Mouse (Mus musculus): Measurements from ENCODE around the gene H2-K1. TPM values are rescaled to one million over a fixed set of nuclear protein-coding genes. Genes with fewer than 3 reads are reported as not detected.
A peak's percentile ranks its signal among the peaks of the same experiment; 100 is the strongest.
"Not testable (repeated sequence)": the region's sequence is repeated elsewhere in the genome, so short reads cannot be mapped to it uniquely, and the experiment has no call there.

Gene H2-K1
- polyA plus RNA-seq, 1 experiment from 2014 or later: 79.5 TPM

DNA sequence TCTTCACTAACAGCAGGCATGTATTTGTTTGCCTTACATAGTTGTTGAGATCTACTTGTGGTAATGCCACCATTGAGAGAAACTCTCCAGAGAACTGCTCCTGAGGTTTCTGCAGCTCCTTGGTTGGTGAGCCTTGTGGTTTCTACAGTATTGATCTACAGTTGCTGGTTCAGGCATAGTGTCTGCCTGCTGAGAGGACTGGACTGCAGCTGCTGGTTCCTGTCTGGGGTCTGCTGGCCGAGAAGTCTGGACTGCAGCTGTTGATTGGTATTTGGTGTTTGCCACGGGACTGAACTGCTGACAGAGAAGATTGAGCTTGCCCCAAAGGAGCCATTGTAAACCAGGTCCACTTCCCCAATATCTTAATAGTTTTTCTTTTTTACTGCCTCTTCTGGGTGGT, 6.4 kb upstream of the H2-K1 start:
- no peak for ATAC-seq
- in situ Hi-C loops (cut with MboI; ENCODE audit: low pct_unique_long_range_greater_than_20kb): no loop called here
- peaks cover 33% of the 10 kb centered on the region for H3K27me3 ChIP-seq
- ChIA-PET POLR2A (no interaction called here), CTCF (interaction anchor here (1.7 kb wide), 1 partner anchor 14 kb away, joined by 5 read pairs; no protein-coding TSS in a partner anchor)
- no peak for DNase-seq (ENCODE audit: low read depth, low spot score)
- no peak for TF ChIP-seq CTCF (IDR thresholded peaks at IDR 0.05)

DNA sequence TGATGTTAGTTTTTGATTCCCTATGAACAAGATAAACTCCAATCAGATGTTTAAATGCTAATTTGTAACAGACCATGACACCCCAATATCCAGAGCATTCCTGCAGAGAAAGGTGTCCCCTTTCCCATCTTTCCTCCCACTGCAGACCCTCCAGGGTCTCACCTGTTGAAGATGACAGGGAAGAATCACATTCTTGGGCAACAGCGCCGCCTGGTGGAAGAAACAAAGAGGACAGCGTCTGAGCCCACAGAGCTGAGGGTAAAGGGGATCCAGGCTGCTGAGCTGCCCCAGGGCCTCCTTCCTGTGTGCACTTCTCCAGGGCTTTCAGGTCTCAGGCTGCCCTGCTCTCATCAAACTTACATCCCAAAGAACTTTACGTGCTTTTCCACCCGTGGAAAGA, 3.3 kb upstream of the H2-K1 start:
- TF ChIP-seq CTCF (IDR thresholded peaks at IDR 0.05): peak; percentile 67
- no peak for DNase-seq (ENCODE audit: low read depth, low spot score)
- ChIA-PET POLR2A (interaction anchor here (0.6 kb wide), 1 partner anchor 30 kb away, joined by 3 read pairs; no protein-coding TSS in a partner anchor), CTCF (interaction anchor here (0.9 to 2.0 kb wide), 5 partner anchors 8 to 40 kb away, joined by 3 to 7 read pairs (median 4); no protein-coding TSS in a partner anchor)
- in situ Hi-C loops (cut with MboI; ENCODE audit: low pct_unique_long_range_greater_than_20kb): loop anchor here (5.0 kb wide), 1 partner anchor 36 kb away; no protein-coding TSS in a partner anchor
- no peak for ATAC-seq
- peaks cover 33% of the 10 kb centered on the region for H3K27me3 ChIP-seq

DNA sequence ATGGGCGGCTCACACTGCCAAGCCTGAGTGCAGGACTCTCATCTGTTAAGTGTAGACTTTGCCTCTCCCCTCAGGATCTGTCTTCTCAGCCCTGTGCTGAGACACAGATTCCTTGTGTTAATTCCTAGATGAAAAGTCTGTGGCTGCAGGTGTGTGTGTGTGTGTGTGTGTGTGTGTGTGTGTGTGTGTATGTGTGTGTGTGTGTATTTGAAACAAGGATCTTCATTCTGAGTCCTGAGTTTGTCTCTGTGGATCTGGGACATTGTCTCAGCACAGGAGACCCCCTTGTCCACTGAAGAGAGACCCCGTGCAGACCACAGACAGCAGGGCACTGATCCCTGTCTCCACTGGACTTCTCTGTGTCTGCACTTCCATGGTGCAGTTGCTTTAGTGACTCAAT, 649 bp upstream of the H2-K1 start:
- ATAC-seq; H3K27me3 ChIP-seq; DNase-seq (ENCODE audit: low read depth, low spot score); POLR2A ChIA-PET; CTCF ChIA-PET: not testable (repeated sequence)
- in situ Hi-C loops (cut with MboI; ENCODE audit: low pct_unique_long_range_greater_than_20kb): loop anchor here (5.0 kb wide), 1 partner anchor 33 kb away; no protein-coding TSS in a partner anchor

DNA sequence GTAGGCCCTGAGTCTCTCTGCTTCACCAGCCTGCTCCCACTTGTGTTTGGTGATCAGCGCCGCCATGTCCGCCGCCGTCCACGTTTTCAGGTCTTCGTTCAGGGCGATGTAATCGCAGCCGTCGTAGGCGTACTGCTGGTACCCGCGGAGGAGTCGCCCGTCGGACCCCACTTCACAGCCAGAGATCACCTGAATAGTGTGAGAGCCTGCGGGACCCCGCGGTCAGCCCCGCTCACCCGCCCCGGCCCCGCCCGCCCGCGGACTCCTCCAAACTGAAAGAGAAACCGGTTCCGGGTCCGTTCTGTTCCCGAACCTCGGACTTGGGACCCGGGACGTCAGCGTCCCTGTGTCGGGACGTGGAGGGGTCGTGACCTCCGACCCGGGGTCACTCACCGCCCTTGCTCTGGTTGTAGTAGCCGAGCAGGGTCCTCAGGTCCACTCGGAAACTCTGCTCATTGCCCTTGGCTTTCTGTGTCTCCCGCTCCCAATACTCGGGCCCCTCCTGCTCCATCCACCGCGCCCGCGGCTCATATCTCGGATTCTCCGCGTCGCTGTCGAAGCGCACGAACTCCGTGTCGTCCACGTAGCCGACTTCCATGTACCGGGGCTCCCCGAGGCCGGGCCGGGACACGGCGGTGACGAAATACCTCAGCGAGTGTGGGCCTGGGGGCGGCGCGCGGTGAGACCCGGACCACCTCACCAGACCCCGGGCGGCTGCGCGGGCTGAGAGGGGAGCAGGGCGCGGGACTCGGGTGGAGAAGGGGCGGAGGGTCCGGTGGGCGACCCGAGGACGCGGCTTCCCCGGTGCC, 602 bp downstream of the H2-K1 start:
- in situ Hi-C loops (cut with MboI; ENCODE audit: low pct_unique_long_range_greater_than_20kb): loop anchor here (5.0 kb wide), 1 partner anchor 32 kb away; no protein-coding TSS in a partner anchor
- no peak for DNase-seq (ENCODE audit: low read depth, low spot score)
- peak; percentile 49 for ATAC-seq
- ChIA-PET CTCF (no interaction called here), POLR2A (no interaction called here)
- H3K27me3 ChIP-seq: no peaks in the 10 kb centered on the region
- no peak for TF ChIP-seq CTCF (IDR thresholded peaks at IDR 0.05)

DNA sequence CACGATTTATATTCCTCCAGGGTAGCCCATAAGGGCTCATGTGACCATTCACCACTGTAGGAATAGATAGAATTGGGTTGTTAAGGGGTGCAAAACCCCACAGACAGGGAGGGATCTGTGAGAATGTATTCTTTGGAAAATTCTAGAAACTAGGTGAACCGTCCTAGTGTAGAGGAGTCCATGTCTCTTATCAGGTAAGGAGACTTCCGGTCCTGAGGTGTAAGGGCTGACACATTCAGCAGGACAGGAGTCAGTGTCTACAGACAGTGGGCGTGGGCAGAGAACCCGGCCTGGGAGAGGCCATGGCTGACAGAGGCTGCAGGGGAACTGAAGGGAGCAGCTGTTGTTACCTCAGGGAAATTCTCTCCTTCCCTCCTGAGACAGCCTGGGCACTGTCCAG, 1.4 kb downstream of the H2-K1 start:
- ATAC-seq; in situ Hi-C loops (cut with MboI; ENCODE audit: low pct_unique_long_range_greater_than_20kb); H3K27me3 ChIP-seq; DNase-seq (ENCODE audit: low read depth, low spot score); POLR2A ChIA-PET; CTCF ChIA-PET: not testable (repeated sequence)

DNA sequence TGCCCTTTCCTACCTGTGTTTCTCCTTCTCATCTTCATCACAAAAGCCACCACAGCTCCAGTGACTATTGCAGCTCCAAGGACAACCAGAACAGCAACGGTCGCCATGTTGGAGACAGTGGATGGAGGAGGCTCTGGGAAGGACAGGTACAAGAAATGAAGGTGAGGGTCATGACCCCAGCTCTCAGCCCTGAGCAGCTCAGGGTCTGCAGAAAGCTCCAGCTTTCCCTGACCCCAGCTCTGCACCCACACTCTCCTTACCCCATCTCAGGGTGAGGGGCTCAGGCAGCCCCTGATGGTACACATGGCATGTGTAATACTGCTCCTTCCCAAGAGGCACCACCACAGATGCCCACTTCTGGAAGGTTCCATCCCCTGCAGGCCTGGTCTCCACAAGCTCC, 3.1 kb downstream of the H2-K1 start:
- in situ Hi-C loops (cut with MboI; ENCODE audit: low pct_unique_long_range_greater_than_20kb); ATAC-seq; CTCF ChIA-PET: not testable (repeated sequence)

DNA sequence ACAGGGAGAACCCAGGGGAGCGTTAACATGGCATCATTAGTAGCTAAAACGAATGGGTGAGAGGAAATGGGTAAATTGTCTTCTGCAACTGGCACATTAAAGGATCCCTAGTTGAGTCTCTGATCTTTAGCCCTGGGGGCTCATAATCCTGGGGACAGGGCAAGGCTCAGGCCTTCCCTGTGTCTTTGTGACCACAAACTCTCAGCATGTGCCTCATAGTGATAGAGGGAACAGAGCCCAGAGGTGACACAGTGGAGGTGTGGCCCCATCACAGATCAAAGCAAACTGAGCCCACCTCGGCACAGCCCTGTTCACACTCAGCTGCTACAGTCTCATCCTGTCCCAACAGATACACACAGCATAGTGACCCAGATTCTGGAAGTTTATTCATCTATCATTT, 4.5 kb downstream of the H2-K1 start:
- POLR2A ChIA-PET: no interaction called here
- ATAC-seq: no peak
- CTCF ChIA-PET: interaction anchor here (1.1 kb wide), 1 partner anchor 8 kb away, joined by 4 read pairs; no protein-coding TSS in a partner anchor
- no peak for DNase-seq (ENCODE audit: low read depth, low spot score)
- in situ Hi-C loops (cut with MboI; ENCODE audit: low pct_unique_long_range_greater_than_20kb): no loop called here
- peaks cover 7% of the 10 kb centered on the region for H3K27me3 ChIP-seq
- no peak for TF ChIP-seq CTCF (IDR thresholded peaks at IDR 0.05)

More for the DNA sequence above, 3.1 kb downstream of the H2-K1 start:
- POLR2A ChIA-PET; DNase-seq (ENCODE audit: low read depth, low spot score); H3K27me3 ChIP-seq: not testable (repeated sequence)

DNA sequence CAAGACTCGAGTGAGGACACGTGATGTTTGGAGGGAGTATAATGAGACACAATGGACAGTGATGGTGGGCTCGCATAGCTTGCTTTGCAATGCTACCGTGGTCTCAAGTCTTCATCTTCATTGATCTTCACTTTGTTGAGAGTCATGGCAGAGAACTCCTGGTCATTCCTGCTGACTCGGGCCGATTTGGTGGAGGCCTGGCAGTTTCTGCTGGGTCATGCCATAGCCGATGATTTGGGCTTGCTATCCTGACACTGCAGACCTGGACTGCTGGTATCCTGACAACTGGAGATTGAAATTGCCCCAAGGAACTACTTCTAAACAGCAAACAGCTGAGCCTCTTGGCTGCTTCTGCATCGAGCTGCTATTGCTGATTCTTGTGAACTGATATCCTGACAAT, 5.2 kb downstream of the H2-K1 start:
- DNase-seq (ENCODE audit: low read depth, low spot score): no peak
- CTCF ChIA-PET: interaction anchor here (1.1 to 3.8 kb wide), 2 partner anchors 9 to 12 kb away, joined by 4 to 23 read pairs; no protein-coding TSS in a partner anchor
- in situ Hi-C loops (cut with MboI; ENCODE audit: low pct_unique_long_range_greater_than_20kb): no loop called here
- POLR2A ChIA-PET: no interaction called here
- no peak for TF ChIP-seq CTCF (IDR thresholded peaks at IDR 0.05)
- peaks cover 7% of the 10 kb centered on the region for H3K27me3 ChIP-seq
- ATAC-seq: no peak

DNA sequence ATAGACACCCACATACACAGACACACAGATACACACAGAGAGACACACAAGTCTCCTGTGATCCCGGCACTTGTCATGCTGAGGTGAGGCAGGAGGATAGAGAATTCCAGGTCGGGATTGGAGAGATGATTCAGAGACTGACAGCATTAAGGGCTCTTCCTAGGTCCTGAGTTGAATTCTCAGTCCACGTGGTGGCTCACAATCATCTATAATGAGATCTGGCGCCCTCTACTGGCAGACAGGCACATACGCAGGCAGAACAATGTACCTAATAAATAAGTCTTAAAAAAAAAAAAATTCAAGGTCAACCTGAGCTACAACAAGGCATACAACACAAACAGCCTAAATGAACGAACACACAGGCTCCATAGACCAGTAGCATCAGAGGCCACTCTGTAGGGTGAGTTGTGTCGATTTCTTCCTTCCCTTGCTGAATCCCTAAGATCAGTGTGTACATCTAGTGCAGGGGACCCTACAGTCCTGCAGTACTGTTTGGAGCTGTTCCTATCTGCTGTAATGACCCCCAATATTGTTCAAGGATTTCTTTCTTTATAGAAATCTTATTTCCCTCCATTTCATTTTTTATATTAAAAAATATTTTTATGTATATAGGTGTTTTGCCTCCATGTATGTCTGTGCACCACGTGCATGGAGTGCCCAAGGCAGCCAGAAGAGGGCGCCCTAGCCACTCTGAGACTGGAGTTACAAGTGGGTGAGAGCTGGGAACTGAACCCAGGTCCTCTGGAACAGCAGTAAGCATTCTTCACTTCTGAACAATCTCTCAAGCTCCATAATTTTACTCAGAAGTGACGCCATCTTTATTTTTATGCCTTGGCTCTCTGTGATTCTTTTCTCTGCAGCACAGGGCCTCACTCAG, 8.1 kb downstream of the H2-K1 start:
- POLR2A ChIA-PET: no interaction called here
- peak; percentile 79 for TF ChIP-seq CTCF (IDR thresholded peaks at IDR 0.05)
- in situ Hi-C loops (cut with MboI; ENCODE audit: low pct_unique_long_range_greater_than_20kb): no loop called here
- no peak for DNase-seq (ENCODE audit: low read depth, low spot score)
- peak; percentile 71 for ATAC-seq
- CTCF ChIA-PET: interaction anchor here (0.7 to 3.8 kb wide), 11 partner anchors 9 to 26 kb away, joined by 3 to 23 read pairs (median 5); no protein-coding TSS in a partner anchor
- peaks cover 22% of the 10 kb centered on the region for H3K27me3 ChIP-seq

DNA sequence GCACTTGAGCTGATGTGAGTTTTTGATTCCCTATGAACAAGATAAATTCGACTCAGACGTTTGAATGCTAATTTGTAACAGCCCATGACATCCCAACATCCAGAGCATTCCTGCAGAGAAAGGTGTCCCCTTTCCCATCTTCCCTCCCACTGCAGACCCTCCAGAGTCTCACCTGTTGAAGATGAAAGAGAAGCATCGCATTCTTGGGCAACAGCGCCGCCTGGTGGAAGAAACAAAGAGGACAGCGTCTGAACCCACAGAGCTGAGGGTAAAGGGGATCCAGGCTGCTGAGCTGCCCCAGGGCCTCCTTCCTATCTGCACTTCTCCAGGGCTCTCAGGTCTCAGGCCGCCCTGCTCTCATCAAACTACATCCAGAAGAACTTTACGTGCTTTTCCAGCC, 18.0 kb downstream of the H2-K1 start:
- H3K27me3 ChIP-seq: peaks cover 25% of the 10 kb centered on the region
- ATAC-seq; POLR2A ChIA-PET; DNase-seq (ENCODE audit: low read depth, low spot score); in situ Hi-C loops (cut with MboI; ENCODE audit: low pct_unique_long_range_greater_than_20kb): not testable (repeated sequence)
- CTCF ChIA-PET: interaction anchor here (0.9 to 6.2 kb wide), 5 partner anchors 10 to 23 kb away, joined by 3 to 37 read pairs (median 15); no protein-coding TSS in a partner anchor
- peak; percentile 79 for TF ChIP-seq CTCF (IDR thresholded peaks at IDR 0.05)

DNA sequence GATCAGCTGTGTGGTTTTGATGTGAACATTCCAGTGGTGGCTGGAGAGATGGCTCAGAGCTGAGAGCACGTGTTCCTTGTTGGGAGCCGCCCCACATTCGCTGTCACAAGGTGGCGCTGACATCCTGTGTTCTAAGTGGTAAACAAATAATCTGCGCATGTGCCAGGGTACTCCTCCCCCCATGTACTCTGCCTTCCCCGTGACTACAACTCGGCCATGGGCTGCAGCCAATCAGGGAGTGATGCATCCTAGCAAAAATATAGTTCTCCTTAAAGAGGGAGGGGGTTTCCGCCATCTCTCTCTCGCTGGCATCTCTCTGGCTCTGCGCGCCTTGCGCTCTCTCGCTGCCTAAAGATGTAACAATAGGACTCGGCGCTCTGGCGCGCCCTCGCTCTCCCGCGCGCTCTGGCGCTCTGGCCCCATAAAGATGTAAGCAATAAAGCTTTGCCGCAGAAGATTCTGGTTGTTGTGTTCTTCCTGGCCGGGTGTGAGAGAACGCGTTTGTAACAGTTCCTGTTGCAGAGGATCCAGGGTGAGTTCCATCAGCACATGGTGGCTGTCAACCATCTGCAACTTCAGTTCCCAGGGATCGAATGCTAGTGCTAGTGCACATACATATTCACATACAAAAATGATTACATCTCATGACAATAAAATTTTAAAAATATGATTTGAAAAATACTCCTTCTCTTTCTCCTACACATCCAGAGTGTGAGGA, 18.8 kb downstream of the H2-K1 start:
- H3K27me3 ChIP-seq: peaks cover 23% of the 10 kb centered on the region
- in situ Hi-C loops (cut with MboI; ENCODE audit: low pct_unique_long_range_greater_than_20kb); DNase-seq (ENCODE audit: low read depth, low spot score); POLR2A ChIA-PET: not testable (repeated sequence)
- CTCF ChIA-PET: interaction anchor here (1.1 to 6.2 kb wide), 5 partner anchors 9 to 12 kb away, joined by 3 to 37 read pairs (median 15); no protein-coding TSS in a partner anchor
- ATAC-seq: peak; percentile 65
